Mouse (Mus musculus) monocyte, adult 5-6 weeks (primary cell): ENCODE results near the gene Mrpl27. TPM values are rescaled to one million over a fixed set of nuclear protein-coding genes. Genes with fewer than 3 reads are reported as not detected.
"Not testable (repeated sequence)": the region's sequence is repeated elsewhere in the genome, so short reads cannot be mapped to it uniquely, and the experiment has no call there.

Experiments used
- ATAC-seq: fragments of 153-309, 156-312 bp; replicated peaks from 2 replicates; pipeline ENCODE4 v1.8.0; 2017; ENCODE audit warnings: mild to moderate bottlenecking; ENCODE audit not compliant: low TSS enrichment, insufficient number of reproducible peaks, severe bottlenecking, poor library complexity, low FRiP score
- total RNA-seq: library from RNA; stranded (forward); fragments of 200-1000, 200-491, 200-594 nt; gene quantifications from 3 replicates; pipeline ENCODE4 v1.2.3, GENCODE M21; 2017

Gene Mrpl27
- total RNA-seq, result 13.2 to 23.6 TPM (median 19.1 TPM) in 3 replicates

DNA sequence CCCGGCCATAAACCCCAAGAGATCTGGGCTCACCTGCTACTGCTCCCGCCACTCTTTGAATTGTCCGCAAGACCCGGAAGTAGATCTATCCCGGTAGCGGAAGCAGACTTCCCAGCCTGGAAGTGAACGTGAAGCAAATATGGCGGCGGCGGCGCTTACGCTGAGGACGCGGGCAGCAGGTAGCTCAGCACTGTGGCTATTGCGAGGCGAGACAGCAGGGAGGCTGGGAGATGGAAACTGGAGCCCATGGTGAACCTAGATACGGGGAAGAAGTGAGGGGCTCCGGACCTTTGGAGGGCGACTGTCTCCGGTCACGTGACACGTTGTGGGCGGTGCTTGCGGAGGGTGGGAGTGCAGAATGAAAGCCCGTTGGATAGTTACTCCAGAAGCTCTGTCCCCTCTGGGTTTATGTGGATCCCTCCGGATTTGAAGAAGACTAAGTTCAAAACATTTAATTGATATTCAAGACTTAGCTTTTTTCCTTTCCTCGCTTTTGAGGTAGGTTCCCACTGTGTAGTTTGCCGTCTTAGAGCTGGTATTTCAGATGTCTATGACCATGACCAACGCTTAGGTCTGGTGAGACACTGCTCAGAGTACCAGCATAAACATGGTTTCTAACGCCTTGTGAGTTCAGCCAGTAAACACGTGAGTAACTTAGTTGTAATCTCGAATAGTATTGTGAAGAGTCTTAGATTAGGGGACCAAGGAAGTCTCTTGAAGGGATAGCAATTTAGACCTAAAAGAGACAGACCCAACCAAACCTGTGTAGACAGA is at the start of gene Mrpl27, which contains the start of gene Eme1:
Gene Mrpl27, plus strand, starts transcription at position 105 of the 774 bp plus-strand sequence.
Gene Eme1, minus strand, starts transcription at position 302 of the 774 bp plus-strand sequence.
- ATAC-seq, result peak; percentile 91

DNA sequence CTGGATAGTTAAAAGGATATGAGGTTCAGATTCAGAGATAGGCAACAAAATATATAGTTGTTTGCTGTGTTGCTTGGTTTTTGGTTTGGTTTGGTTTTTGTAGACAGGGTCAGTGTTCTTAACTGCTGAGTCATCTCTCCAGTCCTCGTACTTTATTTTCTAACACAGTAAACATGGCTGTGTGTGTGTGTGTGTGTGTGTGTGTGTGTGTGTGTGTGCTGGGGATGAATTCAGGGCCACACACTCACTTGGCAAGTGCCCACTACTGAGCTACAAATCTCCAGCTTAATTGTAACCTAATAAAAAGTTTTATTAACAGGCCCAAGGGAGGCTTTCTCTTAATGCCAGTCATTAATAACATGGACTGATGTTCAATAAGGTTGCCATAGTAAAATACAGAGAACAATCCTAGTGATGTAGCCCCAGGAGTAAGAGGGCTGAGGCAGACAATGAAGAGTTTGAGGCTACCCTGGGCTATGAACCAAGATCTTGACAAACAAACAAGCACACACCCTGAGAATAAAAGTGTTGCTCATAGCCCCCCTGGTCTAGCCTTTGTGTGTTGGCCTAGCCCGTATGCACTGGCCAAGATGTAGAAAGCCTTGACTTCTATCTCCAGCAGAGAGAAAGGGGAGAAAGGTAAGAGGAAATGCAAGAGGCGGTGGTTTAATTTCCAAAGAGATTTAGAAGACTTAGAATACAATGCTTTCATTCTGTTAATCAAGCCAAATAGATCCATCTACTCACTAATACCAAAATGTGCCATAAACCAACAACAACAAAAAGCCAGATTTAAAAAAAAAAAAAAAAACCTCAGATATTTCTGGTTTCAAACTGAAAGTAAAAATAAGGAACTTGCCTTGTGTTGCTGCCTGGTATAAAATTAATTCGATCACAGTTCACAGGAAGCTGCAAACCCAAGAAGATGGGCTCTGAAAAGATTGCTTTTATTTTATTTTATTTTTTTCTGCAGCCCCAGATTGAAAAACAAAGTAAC is 42.5 kb upstream of the Mrpl27 start:
- ATAC-seq, result no peak

DNA sequence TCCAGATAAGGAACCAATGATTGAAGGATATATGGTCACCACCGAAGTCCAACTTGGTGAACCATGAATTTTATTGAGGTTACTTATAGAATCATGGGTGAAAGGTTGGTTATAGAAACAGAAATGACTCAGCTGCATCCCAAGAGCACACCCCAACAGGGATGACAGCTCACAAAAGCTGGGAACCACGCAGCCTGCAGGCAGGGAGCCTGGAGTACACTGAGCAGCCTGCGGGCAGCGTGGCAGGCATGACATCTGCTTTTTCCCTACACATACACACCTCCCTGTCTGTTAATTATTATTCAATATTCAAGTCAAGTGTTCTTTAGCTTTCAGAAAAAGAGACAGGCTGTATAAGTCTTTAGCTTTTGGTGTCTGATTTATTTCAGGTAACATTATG is 39.0 kb upstream of the Mrpl27 start:
- ATAC-seq, result no peak

DNA sequence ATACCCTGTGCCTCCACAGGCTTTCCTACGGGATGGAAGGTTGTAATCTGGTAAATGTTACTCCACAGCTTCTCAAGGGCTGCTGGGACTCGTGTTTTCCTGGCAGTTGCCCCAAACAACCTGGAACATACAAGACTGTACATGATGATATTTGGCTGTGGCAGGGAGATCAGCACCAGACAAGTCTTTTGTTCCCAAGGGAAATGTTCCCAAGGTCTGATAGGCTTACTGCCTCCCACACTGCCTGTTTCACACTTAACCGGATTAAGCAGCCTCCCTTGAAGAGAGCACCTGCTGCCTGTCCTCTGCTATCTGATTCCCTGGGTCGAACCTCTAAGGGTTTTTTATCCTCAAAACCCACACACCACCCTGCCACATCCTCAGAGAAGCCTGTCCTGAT is 38.1 kb upstream of the Mrpl27 start:
- ATAC-seq, result no peak

DNA sequence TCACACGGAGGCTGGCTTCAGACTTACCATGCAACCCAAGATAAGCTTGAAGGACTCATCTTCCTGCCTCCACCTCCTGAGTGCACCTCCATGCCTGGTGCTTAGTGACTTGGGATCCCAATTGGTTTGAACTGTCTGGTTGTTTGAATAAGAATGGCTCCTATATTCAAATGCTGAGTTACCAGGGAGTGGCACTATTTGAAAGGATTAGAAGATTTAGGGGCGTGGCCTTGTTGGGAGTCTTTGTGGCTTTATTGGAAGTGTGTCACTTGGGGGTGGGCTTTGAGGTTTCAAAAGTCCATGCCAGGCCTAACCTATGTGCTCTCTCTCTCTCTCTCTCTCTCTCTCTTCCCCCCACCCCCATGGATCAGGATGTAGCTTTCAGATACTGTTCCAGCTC is 35.9 kb upstream of the Mrpl27 start:
- ATAC-seq, result no peak

DNA sequence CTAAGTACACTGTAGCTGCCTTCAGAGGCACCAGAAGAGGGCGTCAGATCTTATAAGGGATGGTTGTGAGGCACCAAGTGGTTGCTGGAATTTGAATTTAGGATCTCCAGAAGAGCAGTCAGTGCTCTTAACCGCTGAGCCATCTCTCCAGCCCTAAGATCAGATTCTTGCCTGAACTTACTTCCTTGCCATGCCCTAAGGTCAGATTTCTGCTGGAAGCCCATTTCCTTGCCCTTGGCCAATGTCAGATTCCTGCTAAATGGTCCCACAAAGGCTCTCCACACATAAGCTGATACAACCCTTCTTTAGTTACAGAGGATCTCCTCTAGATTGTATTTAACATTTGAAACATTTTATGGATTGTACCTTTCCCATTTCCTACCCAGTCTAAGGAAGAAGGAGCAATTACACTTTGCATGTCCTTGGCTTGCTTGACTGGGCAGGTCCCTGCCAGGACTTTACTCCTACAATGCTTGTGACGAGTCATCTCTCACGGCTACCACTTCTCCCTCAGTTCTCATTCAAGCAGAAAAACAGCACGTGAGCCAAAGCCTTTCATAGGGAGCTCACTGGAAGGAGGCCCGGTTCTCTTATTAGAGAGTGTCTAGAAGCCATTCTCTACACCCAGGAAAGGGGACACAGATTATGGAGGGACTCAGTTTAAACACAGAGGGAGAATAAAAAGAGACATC is 32.7 kb upstream of the Mrpl27 start:
- ATAC-seq, result no peak

DNA sequence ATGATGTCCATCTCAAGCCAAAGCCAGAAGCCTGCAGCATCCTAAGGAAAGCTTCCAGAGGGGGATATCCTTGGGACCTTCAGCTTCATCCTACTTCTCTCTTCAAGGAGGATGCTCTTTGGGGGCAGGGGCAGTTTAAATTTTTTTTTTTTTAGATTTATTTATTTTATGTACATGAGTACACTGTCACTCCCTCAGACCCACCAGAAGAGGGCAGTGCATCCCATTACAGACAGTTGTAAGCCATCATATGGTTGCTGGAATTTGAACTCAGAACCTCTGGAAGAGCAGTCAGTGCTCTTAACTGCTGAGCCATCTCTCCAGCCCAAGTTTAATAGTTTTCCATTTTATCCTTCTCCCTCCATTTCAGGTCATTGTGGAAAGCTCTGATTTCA is 32.1 kb upstream of the Mrpl27 start:
- ATAC-seq, result no peak

DNA sequence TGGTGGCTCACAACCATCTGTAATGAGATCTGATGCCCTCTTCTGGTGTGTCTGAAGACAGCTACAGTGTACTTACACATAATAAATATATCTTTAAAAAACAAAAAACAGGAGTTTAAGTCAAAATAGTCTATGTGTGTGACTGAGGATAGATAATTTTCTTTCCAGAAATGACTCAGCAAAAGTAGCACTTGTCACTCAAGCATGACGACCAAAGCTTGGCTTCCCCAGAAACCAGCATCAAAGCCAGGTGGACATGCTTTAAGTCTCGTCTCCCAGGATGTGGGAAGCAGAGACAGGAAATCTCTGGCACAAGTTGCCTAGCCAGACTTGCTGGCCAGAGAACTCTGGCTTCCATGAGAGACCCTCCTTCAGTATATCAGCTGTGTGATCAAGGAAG is 31.4 kb upstream of the Mrpl27 start:
- no peak for ATAC-seq

DNA sequence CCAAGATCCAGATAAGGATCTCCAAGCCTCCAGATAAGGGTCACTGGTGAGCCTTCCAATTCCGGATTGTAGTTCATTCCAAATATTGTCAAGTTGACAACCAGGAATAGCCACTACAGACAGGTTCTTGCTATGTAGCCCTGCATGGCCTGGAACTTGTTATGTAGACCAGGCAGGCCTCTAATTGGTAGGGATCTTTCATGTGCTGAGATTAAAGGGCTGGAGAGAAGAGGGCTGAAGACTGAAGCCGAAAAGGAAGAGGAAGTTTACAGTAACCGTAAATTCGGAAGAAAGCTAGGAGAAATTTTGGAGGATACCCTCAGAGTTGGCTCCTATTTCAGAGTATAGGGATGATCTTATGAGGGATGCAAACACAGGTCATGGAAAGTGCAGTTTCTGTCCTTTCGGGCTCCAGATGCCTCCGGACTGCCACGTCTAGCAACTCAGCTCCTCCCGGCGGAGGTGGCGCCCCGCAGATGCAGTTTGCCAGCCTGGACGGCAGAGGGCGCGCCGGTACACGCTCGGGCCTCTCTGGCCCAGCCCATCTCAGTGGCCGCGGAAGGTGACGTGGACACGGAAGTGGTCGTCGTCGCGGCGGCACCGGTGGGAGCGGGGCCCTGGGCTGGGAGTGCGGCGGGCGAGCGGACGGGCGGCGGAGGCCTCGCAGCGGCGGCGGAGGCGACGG is 24.2 kb upstream of the Mrpl27 start, which contains the start of gene Lrrc59:
Gene Lrrc59, plus strand, starts transcription at position 569 of the 685 bp plus-strand sequence.
- ATAC-seq, result peak; percentile 99

DNA sequence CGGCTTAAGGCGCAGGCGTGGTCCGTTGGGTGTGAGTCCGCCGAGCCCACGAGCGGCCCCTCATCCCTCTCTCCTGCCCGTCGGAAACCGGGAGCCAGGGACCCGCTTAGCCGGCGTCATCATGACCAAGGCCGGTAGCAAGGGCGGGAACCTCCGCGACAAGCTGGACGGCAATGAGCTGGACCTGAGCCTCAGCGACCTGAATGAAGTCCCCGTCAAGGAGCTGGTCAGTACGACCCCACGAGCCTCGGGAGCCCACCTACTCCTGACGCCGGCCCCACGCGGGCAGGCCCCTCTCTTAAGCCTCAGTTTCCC is 23.7 kb upstream of the Mrpl27 start:
- peak; percentile 30 for ATAC-seq

DNA sequence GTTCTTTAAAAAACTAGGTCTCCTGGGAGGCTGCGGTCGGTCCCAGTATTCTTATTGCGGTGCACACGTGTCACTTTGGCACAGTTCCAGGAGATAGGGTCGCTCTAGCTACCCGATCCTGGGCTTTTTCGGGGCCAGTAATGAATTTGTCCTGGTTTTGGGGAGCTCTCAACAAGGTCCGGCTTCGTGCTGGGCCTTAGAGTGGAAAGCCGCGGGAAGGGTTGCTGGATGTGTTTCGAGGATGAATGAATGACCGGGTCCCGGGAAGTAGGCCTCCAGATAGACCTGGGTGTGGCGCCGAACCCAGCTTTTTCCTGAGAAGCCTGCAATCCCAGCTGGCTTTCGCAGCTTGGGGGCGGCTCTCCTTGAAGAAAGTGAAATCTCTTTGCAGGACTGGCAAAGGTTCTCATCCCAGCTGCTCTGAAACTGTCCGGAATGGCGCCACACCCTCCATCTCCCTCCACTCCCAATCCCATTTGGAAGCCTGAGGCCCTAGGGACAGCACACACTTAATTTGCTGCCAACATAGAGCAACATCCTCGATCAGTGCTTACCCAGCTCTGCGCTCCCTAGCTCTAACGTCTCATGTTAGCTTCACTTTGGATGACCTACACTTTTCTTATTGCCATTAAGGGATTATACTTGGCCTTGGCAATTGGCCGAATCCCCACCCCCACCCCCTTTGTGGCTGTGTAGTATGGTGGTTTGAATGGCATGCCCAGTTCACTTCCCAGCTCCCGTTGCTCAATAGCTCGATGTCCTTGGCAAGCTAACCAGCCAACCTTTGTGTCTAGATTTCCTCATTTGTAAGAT is 23.2 kb upstream of the Mrpl27 start:
- ATAC-seq, result no peak

DNA sequence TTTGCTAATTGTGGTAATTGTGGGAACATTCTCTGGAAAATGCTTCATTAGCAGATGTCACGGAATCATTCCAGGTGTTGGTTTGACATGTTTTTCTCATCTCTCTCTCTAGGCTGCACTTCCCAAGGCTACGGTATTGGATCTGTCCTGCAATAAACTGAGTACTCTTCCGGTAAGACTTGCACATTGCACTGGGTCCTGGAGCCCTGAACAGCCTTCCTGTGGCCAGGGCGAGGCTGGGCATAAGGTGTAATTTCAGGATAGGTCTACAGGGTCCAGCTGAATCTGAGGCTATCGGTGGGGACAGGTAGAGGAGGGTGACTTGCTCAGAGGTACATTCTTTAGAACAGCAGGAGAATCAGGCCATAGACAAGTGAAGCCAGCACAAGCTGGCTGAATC is 21.6 kb upstream of the Mrpl27 start:
- ATAC-seq, result no peak

DNA sequence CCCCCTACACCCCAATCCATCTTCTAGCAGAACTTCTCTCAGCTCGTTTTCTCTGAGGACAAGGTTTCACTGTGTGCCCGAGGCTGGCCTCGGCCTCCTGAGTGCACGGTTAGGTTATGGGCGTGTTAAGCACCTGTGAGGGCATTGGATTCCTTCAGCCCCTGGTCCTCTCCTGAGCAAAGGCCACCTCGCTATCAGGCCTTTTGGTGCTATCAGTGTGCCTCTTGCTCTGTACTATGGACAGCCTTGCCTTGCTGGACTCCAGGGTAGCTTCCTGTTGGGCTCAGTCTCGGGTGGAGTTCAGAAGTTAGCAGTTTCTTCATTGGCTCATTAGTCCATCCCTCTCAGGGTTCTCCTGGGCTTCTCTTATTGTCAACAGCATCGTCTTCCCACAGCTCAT is 20.6 kb upstream of the Mrpl27 start:
- no peak for ATAC-seq

DNA sequence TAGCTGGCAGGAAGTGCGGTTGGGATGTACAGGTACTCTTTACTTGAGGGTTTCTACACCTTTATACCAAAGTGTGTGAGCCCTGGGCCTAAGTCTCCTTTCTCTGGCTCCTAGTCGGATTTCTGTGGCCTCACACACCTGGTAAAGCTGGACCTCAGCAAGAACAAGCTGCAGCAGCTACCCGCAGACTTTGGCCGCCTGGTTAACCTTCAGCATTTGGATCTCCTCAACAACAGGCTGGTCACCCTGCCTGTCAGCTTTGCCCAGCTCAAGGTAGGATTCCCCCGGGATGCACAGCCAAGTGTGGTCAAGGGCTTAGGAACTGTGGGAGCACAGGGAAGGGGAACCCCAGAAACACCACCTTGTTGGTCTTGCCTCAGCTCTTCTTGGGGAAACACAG is 19.1 kb upstream of the Mrpl27 start:
- ATAC-seq, result no peak

DNA sequence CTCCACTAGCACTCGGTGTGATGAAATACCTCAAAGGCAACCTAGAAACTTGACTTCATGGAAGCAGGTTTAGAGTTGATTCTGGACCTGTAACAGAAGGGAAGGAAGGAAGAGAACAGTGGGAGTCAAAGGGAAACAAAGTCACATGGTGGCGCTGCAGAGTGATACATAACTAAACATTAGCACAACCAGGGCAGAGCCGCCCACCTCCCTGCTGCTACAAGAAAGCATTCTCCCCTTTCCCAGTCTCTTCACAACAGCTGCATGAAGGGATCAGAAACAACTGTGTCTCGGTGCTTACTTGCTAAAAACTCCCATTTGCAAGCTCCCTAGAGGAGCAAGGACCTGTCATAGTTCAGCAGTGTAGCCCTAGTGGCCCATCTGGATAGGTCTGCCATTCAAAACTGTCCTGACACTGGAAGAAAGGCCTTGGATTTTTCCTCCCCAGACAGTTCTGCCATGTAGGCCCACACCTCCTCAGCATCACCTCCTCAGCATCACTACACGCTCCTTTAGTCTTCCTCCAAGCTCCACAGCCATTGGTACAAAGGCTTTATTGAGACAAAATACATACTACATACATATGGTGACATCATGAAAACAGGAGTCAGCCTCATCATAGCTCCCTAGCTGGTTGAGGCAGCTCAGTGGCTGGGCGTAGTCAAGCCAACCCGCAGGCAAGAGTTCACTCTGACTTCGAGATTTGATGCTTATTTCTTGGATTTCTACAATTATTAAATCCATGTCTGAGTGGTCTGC is 8.9 kb upstream of the Mrpl27 start:
- no peak for ATAC-seq

DNA sequence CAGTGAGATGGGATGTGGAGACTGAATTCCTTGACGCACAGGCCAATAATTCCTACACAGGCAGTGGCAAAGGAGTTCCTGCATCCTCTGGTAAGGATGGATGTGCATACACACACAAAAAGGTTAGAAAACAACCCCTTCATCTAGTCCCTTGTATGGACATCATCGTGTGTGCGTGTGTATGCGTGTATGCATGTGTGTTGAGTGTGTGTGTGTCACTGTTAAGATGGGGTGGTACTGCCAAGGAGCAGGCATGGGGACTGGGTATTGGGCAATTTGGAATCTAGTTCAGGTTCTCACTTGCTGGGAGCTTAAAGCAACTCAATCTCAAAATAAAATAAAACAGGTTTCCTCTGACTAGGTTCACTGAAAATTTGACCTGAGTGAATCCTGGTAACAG is 7.1 kb upstream of the Mrpl27 start:
- no peak for ATAC-seq

DNA sequence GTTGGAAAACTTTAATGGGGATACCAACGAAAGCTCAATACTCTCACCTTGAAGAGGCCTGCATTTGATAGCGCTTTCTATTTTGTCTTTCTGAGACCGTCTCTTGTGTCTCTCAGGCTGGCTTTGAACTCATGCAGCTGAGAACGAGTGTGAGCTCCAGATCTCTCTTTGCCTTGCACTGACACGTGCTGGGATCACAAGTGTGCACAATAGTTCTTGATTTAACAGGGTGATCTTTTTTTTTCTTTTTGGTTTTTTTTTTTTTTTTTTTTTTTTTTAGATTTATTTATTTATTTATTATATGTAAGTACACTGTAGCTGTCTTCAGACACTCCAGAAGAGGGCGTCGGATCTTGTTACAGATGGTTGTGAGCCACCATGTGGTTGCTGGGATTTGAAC is 2.3 kb upstream of the Mrpl27 start:
- not testable (repeated sequence) for ATAC-seq
